Mouse (Mus musculus): ENCODE measurements around the gene Olfr429. TPM values are rescaled to one million over a fixed set of nuclear protein-coding genes. Genes with fewer than 3 reads are reported as not detected.

Gene Olfr429
- polyA plus RNA-seq, 1 experiment from 2014 or later = not detected

DNA sequence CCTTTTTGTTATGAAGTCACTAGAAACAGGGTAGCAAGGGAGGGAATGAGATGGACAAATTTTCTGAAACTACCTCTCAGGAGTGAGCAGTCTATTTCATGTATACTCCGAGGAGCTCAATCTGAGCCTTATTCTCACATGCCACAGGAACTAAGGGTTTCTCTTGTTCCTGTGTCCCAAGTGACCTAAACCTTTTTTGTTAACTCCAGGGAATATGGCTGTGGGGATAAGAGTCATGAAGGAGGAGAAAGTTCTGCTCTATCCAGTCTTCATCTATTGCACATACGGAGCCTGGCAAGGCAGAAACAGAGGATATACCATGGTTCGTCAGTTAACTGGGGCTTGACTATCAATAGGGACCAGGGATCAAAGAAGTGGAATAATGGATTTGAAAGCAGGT, 17.8 kb upstream of the Olfr429 start, which contains the start of gene Olfr430:
Olfr430 (plus strand) TSS at position 301 of the 400 bp plus-strand sequence.
- Histone ChIP-seq H3K4me1 (ENCODE audit: insufficient read depth, low read depth, low read length) (no peaks in the 10 kb centered on the region), H3K9me3 (ENCODE audit: low read length) (no peaks in the 10 kb centered on the region), H3K4me2 (replicated peaks; ENCODE audit: low read depth, low read length) (no peak within 1 kb of the TSS), H3K27ac (ENCODE audit: low read length) (no peak within 1 kb of the TSS), H3K27me3 (replicated peaks; ENCODE audit: insufficient read depth, low read length) (no peaks in the 10 kb centered on the region), H3K36me3 (ENCODE audit: insufficient read depth, low read length) (no peaks in the 10 kb centered on the region), H3K9ac (replicated peaks; ENCODE audit: low read depth) (no peak within 1 kb of the TSS), H3K4me3 (ENCODE audit: low read depth, low read length) (no peak within 1 kb of the TSS)
- ATAC-seq (no peak), DNase-seq (ENCODE audit: low spot score) (no peak)
- TF ChIP-seq CTCF (IDR thresholded peaks at IDR 0.05) (no peak), EP300 (IDR thresholded peaks at IDR 0.05) (no peak)
- 83% methylated on average over 3 of the region's 3 CpGs for WGBS

DNA sequence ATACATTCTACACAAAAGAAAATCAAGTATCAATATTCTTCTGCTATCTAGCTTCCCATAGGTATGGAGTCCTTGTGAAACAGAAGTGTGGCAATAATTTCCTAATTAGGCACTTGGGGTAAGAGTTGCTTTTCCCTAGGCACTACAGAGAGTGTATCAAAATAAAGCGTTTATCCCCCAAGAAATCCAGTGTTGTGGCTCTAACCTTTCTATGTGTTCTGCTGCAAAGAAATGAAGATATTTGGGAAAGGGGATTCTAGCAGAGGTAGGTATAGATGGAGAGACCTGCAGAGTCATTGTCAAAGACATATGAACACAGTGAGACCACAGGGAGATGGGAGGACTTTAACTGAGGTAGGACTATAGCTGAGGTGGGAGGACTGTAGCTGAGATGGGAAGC, 12.5 kb downstream of the Olfr429 start, which contains the start of gene Olfr427:
Olfr427 (plus strand) TSS at position 301 of the 400 bp plus-strand sequence.
- H3K4me1 ChIP-seq (ENCODE audit: insufficient read depth, low read depth, low read length) = no peaks in the 10 kb centered on the region
- no peaks in the 10 kb centered on the region for H3K36me3 ChIP-seq (ENCODE audit: insufficient read depth, low read length)
- H3K9me3 ChIP-seq (ENCODE audit: low read length) = no peaks in the 10 kb centered on the region
- H3K27me3 ChIP-seq (replicated peaks; ENCODE audit: insufficient read depth, low read length) = no peaks in the 10 kb centered on the region
- WGBS = 84% methylated on average over 1 of the region's 1 CpGs
- no peak for ATAC-seq
- H3K27ac ChIP-seq (ENCODE audit: low read length) = no peak within 1 kb of the TSS
- H3K9ac ChIP-seq (replicated peaks; ENCODE audit: low read depth) = no peak within 1 kb of the TSS
- no peak within 1 kb of the TSS for H3K4me3 ChIP-seq (ENCODE audit: low read depth, low read length)
- TF ChIP-seq EP300 (IDR thresholded peaks at IDR 0.05) (no peak), CTCF (IDR thresholded peaks at IDR 0.05) (no peak)
- no peak within 1 kb of the TSS for H3K4me2 ChIP-seq (replicated peaks; ENCODE audit: low read depth, low read length)
- DNase-seq (ENCODE audit: low spot score) = no peak

DNA sequence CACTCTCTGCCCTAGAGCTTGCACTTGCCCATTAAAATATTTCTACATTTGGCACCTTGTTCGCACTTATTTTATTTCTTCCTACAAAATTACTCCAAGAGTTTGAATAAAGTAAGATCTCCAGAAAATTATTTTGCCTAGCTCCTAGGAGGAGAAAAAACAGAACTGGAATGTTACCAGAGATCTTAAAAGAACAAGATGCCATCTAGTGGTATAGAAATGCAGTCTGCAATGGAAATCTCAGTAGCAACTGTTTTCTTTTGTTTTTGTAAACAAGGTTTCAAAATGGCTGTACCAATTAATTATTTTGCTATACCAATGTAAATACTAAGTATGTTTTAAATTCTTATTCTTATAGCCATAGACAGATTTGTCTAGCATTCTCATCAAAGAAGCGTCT, 19.6 kb downstream of the Olfr429 start:
- ATAC-seq (no peak), DNase-seq (ENCODE audit: low spot score) (peak; percentile 41)
- H3K9ac ChIP-seq (replicated peaks; ENCODE audit: low read depth) = no peak overlapping the region
- peak; percentile 38 for TF ChIP-seq CTCF (IDR thresholded peaks at IDR 0.05)
- no peak for TF ChIP-seq EP300 (IDR thresholded peaks at IDR 0.05)
- no peak overlapping the region for H3K27ac ChIP-seq (ENCODE audit: low read length)
- no peak overlapping the region for H3K4me2 ChIP-seq (replicated peaks; ENCODE audit: low read depth, low read length)
- H3K4me3 ChIP-seq (ENCODE audit: low read depth, low read length) = no peak overlapping the region
- no peaks in the 10 kb centered on the region for H3K4me1 ChIP-seq (ENCODE audit: insufficient read depth, low read depth, low read length)
- no peaks in the 10 kb centered on the region for H3K27me3 ChIP-seq (replicated peaks; ENCODE audit: insufficient read depth, low read length)
- no peaks in the 10 kb centered on the region for H3K9me3 ChIP-seq (ENCODE audit: low read length)
- no peaks in the 10 kb centered on the region for H3K36me3 ChIP-seq (ENCODE audit: insufficient read depth, low read length)
- 54% methylated on average over 2 of the region's 2 CpGs for WGBS

DNA sequence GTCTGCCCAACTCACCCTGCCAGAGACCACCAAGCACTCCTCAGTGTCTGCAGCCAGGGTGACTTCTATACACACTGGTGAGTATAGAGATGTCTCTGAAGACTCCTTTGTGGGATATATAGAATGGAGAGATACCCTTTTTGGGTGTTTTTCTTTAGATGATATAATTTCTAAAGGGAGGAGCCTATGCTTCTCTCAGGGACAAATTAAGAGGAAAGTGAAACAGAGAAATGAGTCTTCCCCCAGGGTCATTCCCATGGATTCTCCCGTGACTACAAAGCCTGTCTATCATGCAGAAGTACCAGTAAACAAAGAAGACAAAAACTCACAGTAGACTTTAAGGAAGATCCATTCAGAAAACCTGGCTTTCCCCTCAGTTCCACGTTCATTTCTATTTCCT, 36.9 kb downstream of the Olfr429 start, which contains the start of gene Olfr231:
Olfr231 (minus strand) TSS at position 101 of the 400 bp plus-strand sequence.
- Histone ChIP-seq H3K4me1 (ENCODE audit: insufficient read depth, low read depth, low read length) (no peaks in the 10 kb centered on the region), H3K4me2 (replicated peaks; ENCODE audit: low read depth, low read length) (no peak within 1 kb of the TSS), H3K4me3 (ENCODE audit: low read depth, low read length) (no peak within 1 kb of the TSS), H3K36me3 (ENCODE audit: insufficient read depth, low read length) (no peaks in the 10 kb centered on the region), H3K27ac (ENCODE audit: low read length) (no peak within 1 kb of the TSS), H3K9me3 (ENCODE audit: low read length) (no peaks in the 10 kb centered on the region), H3K9ac (replicated peaks; ENCODE audit: low read depth) (no peak within 1 kb of the TSS), H3K27me3 (replicated peaks; ENCODE audit: insufficient read depth, low read length) (no peaks in the 10 kb centered on the region)
- no peak for ATAC-seq
- DNase-seq (ENCODE audit: low spot score) = no peak
- TF ChIP-seq EP300 (IDR thresholded peaks at IDR 0.05) (no peak), CTCF (IDR thresholded peaks at IDR 0.05) (no peak)
- 50% methylated on average over 2 of the region's 2 CpGs for WGBS

DNA sequence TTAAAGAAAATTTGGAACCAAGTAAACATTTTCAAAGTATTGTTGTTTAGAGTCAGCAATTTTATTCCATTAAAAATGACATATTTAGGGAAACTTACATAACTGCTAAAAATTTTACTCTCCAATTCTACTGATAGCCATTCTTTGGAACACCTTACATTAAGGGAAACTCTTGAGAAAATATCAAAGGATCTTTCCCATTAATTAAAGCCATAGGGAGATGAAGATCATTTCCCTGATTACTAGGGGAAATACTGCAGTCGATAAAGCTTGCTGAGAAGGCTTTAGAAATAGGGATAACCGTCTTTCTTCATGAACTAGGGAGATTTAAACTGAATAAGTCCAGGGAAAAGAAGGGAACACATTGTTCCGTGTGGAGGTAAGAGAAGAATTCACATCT, 47.1 kb downstream of the Olfr429 start, which contains the start of gene Olfr424:
Olfr424 (plus strand) TSS at position 301 of the 400 bp plus-strand sequence.
- no peak for ATAC-seq
- no peak for DNase-seq (ENCODE audit: low spot score)
- Histone ChIP-seq H3K27ac (ENCODE audit: low read length) (no peak within 1 kb of the TSS), H3K9me3 (ENCODE audit: low read length) (no peaks in the 10 kb centered on the region), H3K4me1 (ENCODE audit: insufficient read depth, low read depth, low read length) (no peaks in the 10 kb centered on the region), H3K4me2 (replicated peaks; ENCODE audit: low read depth, low read length) (no peak within 1 kb of the TSS), H3K9ac (replicated peaks; ENCODE audit: low read depth) (no peak within 1 kb of the TSS), H3K4me3 (ENCODE audit: low read depth, low read length) (no peak within 1 kb of the TSS), H3K27me3 (replicated peaks; ENCODE audit: insufficient read depth, low read length) (no peaks in the 10 kb centered on the region), H3K36me3 (ENCODE audit: insufficient read depth, low read length) (no peaks in the 10 kb centered on the region)
- 68% methylated on average over 3 of the region's 3 CpGs for WGBS
- TF ChIP-seq CTCF (IDR thresholded peaks at IDR 0.05) (no peak), EP300 (IDR thresholded peaks at IDR 0.05) (no peak)

DNA sequence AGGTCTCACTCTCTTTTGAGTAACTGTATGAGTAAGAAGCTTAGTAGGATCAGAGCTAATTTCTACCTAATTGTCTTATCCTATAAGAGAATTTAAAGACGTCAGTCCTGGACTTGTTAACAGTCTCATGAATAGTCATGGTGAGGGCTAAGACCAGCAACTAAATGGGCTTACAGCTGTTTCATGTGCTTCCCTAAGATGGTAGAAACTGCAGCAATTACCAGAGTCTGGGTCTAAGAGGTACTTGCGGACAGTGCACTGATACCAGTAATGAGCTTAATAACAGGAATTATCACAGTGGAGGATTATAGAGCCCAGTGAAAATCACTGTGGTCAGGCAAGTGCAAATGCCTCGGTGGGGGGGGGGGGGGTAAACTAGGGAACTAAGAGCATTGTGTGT, 47.9 kb downstream of the Olfr429 start:
- TF ChIP-seq CTCF (IDR thresholded peaks at IDR 0.05) = no peak
- TF ChIP-seq EP300 (IDR thresholded peaks at IDR 0.05) = no peak
- 59% methylated on average over 3 of the region's 3 CpGs for WGBS
- no peak overlapping the region for H3K9ac ChIP-seq (replicated peaks; ENCODE audit: low read depth)

More for the DNA sequence above, 47.9 kb downstream of the Olfr429 start:
- DNase-seq (ENCODE audit: low spot score) (no peak), ATAC-seq (no peak)
- H3K4me3 ChIP-seq (ENCODE audit: low read depth, low read length) = no peak overlapping the region
- no peaks in the 10 kb centered on the region for H3K27me3 ChIP-seq (replicated peaks; ENCODE audit: insufficient read depth, low read length)
- no peak overlapping the region for H3K27ac ChIP-seq (ENCODE audit: low read length)
- no peaks in the 10 kb centered on the region for H3K4me1 ChIP-seq (ENCODE audit: insufficient read depth, low read depth, low read length)
- no peak overlapping the region for H3K4me2 ChIP-seq (replicated peaks; ENCODE audit: low read depth, low read length)
- no peaks in the 10 kb centered on the region for H3K36me3 ChIP-seq (ENCODE audit: insufficient read depth, low read length)
- no peaks in the 10 kb centered on the region for H3K9me3 ChIP-seq (ENCODE audit: low read length)

Other genes starting within 250 kb of the Olfr429 start
- gene Ifi211, start 171.3 kb upstream of the Olfr429 start, polyA plus RNA-seq (2015; fragmentation: Nextera tagmentation; extraction: Ambion mirVana) = 1.3 and 1.4 TPM in 2 replicates
- gene Mndal, start 141.8 kb upstream of the Olfr429 start, polyA plus RNA-seq (2015; fragmentation: Nextera tagmentation; extraction: Ambion mirVana) = 5.4 and 8.3 TPM in 2 replicates
- 3.2 and 5.0 TPM in 2 replicates for gene Ifi203, start 141.7 kb upstream of the Olfr429 start, polyA plus RNA-seq (2015; fragmentation: Nextera tagmentation; extraction: Ambion mirVana)
- gene Ifi202b, start 101.6 kb upstream of the Olfr429 start, polyA plus RNA-seq (2015; fragmentation: Nextera tagmentation; extraction: Ambion mirVana) = 0.07 TPM in 1 of 2 replicates, not detected in the other
- gene Ifi205, start 52.5 kb upstream of the Olfr429 start, polyA plus RNA-seq (2015; fragmentation: Nextera tagmentation; extraction: Ambion mirVana) = 0.33 and 0.37 TPM in 2 replicates
- not detected in 2 replicates for gene Olfr433, start 43.6 kb upstream of the Olfr429 start, polyA plus RNA-seq (2015; fragmentation: Nextera tagmentation; extraction: Ambion mirVana)
- not detected in 2 replicates for gene Olfr432, start 35.1 kb upstream of the Olfr429 start, polyA plus RNA-seq (2015; fragmentation: Nextera tagmentation; extraction: Ambion mirVana)
- not detected in 2 replicates for gene Olfr430, start 17.7 kb upstream of the Olfr429 start, polyA plus RNA-seq (2015; fragmentation: Nextera tagmentation; extraction: Ambion mirVana)
- not detected in 2 replicates for gene Olfr427, start 12.6 kb downstream of the Olfr429 start, polyA plus RNA-seq (2015; fragmentation: Nextera tagmentation; extraction: Ambion mirVana)
- not detected in 2 replicates for gene Olfr231, start 36.8 kb downstream of the Olfr429 start, polyA plus RNA-seq (2015; fragmentation: Nextera tagmentation; extraction: Ambion mirVana)
- gene Olfr424, start 47.2 kb downstream of the Olfr429 start, polyA plus RNA-seq (2015; fragmentation: Nextera tagmentation; extraction: Ambion mirVana) = not detected in 2 replicates
- gene Olfr420, start 71.3 kb downstream of the Olfr429 start, polyA plus RNA-seq (2015; fragmentation: Nextera tagmentation; extraction: Ambion mirVana) = not detected in 2 replicates
- gene Spta1, start 88.4 kb downstream of the Olfr429 start, polyA plus RNA-seq (2015; fragmentation: Nextera tagmentation; extraction: Ambion mirVana) = 0.26 and 0.35 TPM in 2 replicates
- not detected in 2 replicates for gene Olfr419, start 167.7 kb downstream of the Olfr429 start, polyA plus RNA-seq (2015; fragmentation: Nextera tagmentation; extraction: Ambion mirVana)
- not detected in 2 replicates for gene Mptx1, start 246.2 kb downstream of the Olfr429 start, polyA plus RNA-seq (2015; fragmentation: Nextera tagmentation; extraction: Ambion mirVana)

Measured in lung, postnatal 0 days (tissue).